Mouse (Mus musculus) T-helper 1 cell (primary cell): ENCODE data around the gene Angptl8.

Source experiments
- in situ Hi-C: fragments of 300-600 bp; cut with MboI, MseI; formaldehyde crosslinking; loops from one replicate; pipeline ENCODE4 v1.15.1; 2025; ENCODE audit warnings: high pct_unique_total_duplicates

Gene Angptl8

DNA sequence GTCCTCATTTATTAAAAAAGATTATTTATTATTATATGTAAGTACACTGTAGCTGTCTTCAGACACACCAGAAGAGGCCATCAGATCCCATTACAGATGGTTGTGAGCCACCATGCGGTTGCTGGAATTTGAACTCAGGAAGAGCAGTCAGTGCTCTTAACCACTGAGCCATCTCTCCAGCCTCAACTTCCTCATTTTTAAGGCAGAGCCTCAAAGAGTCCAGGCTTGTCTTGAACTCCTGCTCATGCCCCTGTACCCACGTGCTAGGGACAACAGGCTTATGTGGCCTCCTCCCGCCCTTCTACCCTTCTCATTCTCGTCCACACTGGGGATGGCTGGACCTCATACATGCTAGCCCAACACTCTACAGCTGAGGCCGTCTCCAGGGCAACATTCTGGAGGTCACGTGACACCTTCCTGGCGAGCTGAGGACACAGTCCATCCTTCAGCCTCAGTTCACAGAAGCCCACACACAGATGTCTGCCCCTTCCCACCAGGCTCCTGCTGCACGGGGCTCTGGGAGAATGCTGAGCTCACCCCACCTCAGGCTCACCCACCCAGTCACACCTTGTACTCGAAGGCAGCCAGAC lies 18.5 kb upstream of the Angptl8 start:
- in situ Hi-C loops: no loop called here

DNA sequence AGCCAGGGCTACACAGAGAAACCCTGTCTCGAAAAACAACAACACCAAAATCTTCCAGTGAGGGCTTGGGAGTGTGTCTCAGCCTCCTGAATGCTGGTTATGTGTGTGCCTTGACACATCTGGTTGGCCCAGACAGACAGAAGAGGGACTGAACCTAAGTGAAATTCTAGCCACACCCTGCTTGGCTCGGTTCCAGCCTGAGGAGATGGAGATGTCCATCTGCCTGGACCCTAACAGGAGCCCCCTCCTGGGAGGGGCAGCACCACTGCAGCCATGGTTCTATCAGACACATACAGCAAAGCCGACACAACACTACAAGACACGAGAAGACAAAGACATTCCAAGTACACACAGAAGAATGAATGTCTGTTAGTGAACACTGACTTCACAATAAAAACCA lies 17.2 kb upstream of the Angptl8 start:
- in situ Hi-C loops: no loop called here

DNA sequence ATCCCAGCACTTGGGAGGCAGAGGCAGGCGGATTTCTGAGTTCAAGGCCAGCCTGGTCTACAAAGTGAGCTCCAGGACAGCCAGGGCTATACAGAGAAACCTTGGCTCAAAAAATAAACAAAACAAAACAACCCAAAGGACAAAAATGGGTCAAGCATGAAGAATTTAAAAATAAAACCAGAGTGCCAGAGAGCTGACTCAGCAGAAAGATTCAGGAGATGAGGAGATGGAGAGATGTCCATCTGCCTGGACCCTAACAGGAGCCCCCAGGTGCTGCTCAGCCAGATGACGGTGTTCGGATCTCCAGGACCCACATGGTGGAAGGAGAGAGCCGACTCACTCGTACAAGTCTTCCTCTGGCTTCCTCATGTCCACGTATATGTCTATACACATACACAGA lies 16.7 kb upstream of the Angptl8 start:
- in situ Hi-C loops: no loop called here

- in situ Hi-C loops: no loop called here
Observed at GRCm38 (mm10) chr9:21819181-21819729, 16.1 kb upstream of the Angptl8 start.

- in situ Hi-C loops: loop anchor here (5.0 kb wide), 1 partner anchor 72 kb away; no protein-coding TSS in a partner anchor
Observed at GRCm38 (mm10) chr9:21820183-21820582, 15.1 kb upstream of the Angptl8 start.

- in situ Hi-C loops: loop anchor here (5.0 kb wide), 1 partner anchor 70 kb away; no protein-coding TSS in a partner anchor
Observed at GRCm38 (mm10) chr9:21822686-21823085, 12.6 kb upstream of the Angptl8 start.

DNA sequence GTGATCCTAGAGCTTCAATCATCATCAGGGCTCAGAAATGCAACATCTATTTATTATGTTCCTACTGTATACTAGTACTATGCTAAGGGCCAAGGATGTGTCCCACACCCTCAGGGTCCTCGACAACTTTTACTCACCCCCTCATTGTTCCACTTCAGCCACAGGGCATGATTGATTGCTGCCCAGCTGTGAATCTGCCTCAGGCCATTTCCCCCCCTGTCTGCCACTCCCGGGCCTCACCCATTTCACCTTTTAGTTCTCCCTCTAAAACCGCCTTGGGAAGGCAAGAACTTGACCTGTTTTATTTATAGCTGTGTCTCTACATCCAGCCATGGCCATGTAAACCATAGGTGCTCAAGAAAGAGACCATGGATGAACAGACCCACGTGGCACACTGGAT lies 11.4 kb upstream of the Angptl8 start:
- in situ Hi-C loops: loop anchor here (5.0 kb wide), 1 partner anchor 68 kb away; no protein-coding TSS in a partner anchor

DNA sequence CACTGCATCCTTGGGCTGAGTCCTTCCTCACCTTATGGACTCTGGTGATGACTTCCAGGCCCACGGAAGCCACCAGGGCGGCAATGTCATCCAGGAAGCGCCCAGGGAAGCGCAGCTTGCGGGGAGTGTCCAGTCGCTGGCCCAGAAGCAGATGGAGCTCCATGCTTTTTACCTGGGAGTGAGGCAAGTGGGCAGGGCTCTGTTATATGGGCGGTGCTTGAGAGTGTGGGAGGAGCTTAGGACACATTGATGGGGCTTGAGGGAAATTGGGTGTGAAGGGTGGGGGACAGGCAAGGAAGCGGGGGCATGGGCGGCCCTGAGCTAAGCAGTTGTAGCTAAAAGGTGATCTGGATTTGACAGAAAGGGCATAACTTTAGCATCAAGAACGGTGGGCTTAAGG lies 10.9 kb upstream of the Angptl8 start:
- in situ Hi-C loops: loop anchor here (5.0 kb wide), 1 partner anchor 68 kb away; no protein-coding TSS in a partner anchor

- in situ Hi-C loops: no loop called here
Observed at GRCm38 (mm10) chr9:21829834-21830460, 5.4 kb upstream of the Angptl8 start.

GRCm38 (mm10) chr9:21830461-21830850 lies 4.9 kb upstream of the Angptl8 start:
- in situ Hi-C loops: no loop called here

DNA sequence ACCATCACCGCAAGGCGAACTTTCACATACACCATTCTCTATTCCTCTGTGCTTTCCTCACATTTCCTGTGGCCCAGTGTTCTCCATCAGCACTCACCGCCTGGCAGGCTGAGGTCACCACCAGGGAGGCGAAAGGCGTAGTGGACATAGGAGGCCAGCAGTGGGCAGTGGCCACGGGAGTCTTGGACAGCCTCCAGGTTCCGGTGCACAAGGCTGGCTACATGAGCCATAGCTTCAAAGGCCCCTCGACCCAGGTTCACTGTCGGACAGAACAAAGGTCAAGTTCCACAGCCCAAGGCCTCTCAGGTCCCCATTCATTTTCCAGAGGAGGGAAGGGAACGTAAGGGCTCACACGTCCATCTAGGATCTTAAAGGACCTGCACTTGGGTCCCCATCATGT lies 4.4 kb upstream of the Angptl8 start:
- in situ Hi-C loops: no loop called here

- in situ Hi-C loops: no loop called here
Observed at GRCm38 (mm10) chr9:21831558-21832240, 3.6 kb upstream of the Angptl8 start.

GRCm38 (mm10) chr9:21837690-21838089 lies 2.4 kb downstream of the Angptl8 start:
- in situ Hi-C loops: no loop called here

DNA sequence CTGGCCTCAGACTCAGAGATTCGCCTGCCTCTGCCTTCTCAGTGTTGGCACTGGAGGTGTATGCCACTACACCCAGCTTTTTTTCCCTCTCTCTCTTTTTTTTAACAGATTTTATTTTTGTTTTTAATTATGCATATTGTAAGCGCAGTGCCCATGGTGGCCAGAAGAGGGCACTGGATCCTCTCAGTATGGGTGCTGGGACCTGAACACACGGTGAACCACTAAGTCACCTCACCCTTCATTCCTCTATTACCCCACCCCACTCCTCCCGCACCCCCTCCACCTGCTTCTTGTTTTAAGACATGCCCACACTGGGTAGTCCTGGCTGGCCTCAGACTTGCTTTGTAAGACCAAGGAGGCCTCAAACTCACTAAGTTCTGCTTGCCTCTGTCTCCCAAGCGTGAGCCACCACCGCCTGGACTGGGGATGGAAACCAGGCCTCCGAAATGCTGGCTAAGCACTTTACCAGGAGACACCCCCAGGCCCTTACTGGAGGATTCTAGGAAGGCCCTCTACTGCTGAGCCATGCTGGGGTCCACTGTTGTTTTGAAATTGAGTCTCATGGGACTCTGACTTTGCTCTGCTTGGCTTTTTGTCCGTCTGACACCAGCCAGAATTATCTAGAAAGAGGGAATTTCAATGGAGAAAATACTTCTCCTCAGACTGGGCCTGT lies 4.9 kb downstream of the Angptl8 start:
- in situ Hi-C loops: no loop called here

DNA sequence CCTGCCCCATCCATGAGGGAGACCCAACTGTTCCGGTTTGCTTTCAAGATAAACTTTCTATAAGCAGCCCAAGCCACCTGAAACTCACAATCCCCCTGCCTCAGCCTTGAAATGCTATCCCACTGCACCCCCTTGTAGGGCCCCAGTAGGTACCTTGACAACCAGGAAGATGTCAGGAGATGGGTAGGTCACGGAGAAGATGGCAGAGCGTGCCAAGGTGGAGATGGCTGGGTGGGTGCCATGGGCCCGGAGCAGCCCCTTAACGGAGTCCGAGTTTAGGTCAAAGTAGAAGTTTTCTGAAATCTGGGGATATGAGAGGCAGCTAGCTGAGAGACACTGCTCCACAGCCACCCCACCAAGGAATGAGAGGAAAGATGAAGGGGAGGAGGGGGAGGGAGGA lies 6.0 kb downstream of the Angptl8 start:
- in situ Hi-C loops: no loop called here

GRCm38 (mm10) chr9:21842391-21842790 lies 7.1 kb downstream of the Angptl8 start:
- in situ Hi-C loops: no loop called here

DNA sequence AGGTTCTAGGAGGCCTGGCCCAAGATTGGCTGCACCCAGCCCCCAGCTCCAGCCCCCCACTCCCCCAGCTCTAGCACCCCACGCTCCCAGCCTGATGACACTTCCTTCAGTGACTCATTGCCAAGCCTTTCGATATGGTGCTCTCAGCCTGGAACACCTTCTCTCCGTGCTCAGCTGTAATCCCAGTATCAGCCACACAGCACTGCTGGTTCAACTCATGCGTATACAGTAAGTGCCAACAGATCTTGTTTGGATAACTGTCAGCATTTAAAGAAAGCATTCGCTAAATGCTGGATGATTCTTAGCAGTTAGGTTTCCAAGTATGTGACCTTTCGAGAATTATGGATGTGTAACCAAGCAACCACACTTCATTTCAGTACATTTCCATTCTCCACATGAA lies 7.8 kb downstream of the Angptl8 start:
- in situ Hi-C loops: no loop called here

DNA sequence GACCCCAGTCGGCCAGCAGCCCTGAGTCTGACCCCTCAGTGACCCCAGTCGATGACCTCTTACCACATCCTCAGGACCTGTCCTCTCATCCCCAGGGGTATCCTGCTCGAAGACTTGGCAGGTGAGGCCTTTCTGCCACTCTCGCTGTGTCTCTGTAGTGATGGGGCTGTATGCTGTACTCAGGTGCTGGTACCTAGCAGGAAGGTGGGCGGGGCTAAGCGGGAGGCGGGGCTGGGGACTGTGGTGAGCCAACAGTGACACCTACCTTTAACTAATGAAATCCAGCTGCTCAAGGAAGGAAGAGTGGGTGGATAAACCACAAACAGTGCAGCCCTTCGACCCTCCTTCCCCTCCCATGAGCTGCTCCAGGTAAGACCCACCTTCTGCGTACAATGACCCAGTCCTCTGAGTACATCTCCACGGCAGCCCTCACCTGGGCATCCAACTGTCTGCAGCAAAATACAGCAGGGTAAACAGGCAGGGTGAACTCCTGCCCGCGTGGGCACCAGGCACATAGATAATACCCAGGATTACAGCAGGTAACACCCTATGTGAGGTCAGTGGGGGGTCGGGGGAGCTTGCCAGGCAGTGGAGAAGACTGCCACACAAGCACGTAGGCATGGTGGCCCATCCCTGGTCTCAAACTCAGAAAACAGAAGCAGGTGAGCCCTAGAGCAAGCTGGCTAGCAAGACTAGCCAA lies 10.2 kb downstream of the Angptl8 start:
- in situ Hi-C loops: no loop called here

- in situ Hi-C loops: no loop called here
Observed at GRCm38 (mm10) chr9:21846755-21847341, 11.5 kb downstream of the Angptl8 start.

DNA sequence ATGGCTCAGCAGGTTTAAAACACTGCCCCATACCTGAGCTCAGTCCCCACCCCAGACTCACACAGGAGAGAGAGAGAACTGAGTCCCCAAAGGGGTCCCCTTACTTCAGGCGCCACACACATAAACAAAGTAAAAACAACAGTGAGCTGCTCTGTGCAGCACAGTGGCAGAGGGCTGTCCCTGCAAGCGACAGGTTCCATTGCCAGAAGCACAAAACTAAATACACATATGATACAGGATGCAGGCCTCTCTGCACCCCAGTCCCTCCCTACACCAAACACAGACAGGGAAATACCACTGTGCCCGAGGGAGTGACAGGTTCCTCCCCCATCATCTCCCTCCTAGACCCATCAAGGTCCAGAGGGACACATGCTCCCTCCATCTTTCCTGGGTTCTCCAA lies 12.1 kb downstream of the Angptl8 start:
- in situ Hi-C loops: no loop called here

GRCm38 (mm10) chr9:21847926-21848325 lies 12.6 kb downstream of the Angptl8 start:
- in situ Hi-C loops: no loop called here
